Mouse (Mus musculus) E14TG2a.4 (cell line): Measurements from ENCODE around the gene Kctd2.

Experiments used
- CTCF ChIP-seq: conservative IDR thresholded peaks from 2 replicates; pipeline ENCODE4 v1.5.1; 2014; ENCODE audit warnings: low read length
- NANOG ChIP-seq: IDR thresholded peaks from 2 replicates; pipeline ENCODE4 v1.6.1; 2014; ENCODE audit warnings: borderline replicate concordance, low read length, mixed read lengths

DNA sequence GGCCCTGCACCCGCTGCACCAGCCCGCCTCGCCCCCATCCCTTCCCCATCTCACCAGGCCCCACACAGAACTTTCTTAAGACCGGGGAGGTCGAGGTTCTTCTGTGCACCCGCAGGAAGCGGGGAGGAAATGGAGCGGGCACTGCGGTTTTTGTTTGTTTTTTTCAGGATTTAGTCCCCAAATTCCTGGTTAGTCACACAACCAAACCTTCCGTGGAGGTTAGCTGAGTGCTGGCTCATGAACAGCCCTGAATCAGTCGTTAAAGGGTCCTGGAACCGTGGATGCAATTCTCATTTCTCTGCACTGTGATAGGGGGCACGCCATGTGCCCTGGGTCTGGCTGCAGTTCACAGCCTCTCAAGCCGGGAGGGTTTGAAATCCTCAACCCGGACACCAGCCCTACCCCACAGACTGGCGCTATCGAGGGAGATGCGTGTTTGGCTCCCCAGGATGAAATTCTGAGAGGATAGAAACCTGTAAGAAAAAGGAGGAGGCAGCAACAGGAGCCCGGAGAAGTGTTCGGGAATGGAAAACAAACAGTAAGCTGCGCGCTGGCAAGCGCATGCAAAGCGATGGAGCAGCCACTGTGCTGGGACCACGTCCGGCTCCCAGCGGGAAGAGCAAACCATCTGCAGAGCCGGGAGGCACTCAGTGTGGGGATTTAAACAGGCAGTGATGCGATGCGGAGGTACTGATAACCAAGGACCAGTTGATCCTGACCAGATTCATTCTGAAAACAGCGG lies 15.8 kb downstream of the Kctd2 start:
- TF ChIP-seq NANOG (no peak), CTCF (no peak)
